Mouse (Mus musculus) G1E (cell line): Measurements from ENCODE around the gene Srrt.

Source experiments
- CTCF ChIP-seq: IDR thresholded peaks from 2 replicates; pipeline ENCODE4 v1.5.1; 2012; ENCODE audit warnings: low read depth, low read length, inconsistent platforms, mixed read lengths
- POLR2AphosphoS5 ChIP-seq: IDR thresholded peaks from 2 replicates; pipeline ENCODE4 v1.6.1; 2012; ENCODE audit warnings: low read depth, low read length, inconsistent platforms; ENCODE audit not compliant: insufficient replicate concordance

GRCm38 (mm10) chr5:137287953-137288743 is 19.3 kb downstream of the Srrt start:
- no peak for TF ChIP-seq CTCF
- no peak for TF ChIP-seq POLR2AphosphoS5
